Mouse (Mus musculus) MEL (cell line): ENCODE data around the gene Lrrc4c. TPM values are rescaled to one million over a fixed set of nuclear protein-coding genes. Genes with fewer than 3 reads are reported as not detected.

Source experiments
- DNase-seq: peaks from one replicate; pipeline ENCODE4 v3.0.0; 2011; ENCODE audit warnings: low read depth, low spot score
- H3K27ac ChIP-seq: 2 replicates; pipeline ENCODE4 v1.5.1; 2012; ENCODE audit warnings: low read depth, mild to moderate bottlenecking, control low read depth, low read length, moderate library complexity; ENCODE audit not compliant: control insufficient read depth
- H3K27me3 ChIP-seq, 2 experiments: fragments of 150-350 bp in 1 of 2; sonication (generic) in 1 of 2; 2 replicates each; pipeline ENCODE4 v1.6.1; 2012; ENCODE audit warnings: low read length in 2 of 2, mild to moderate bottlenecking in 2 of 2, improper control_type of control experiment in 1 of 2, moderate library complexity in 1 of 2; ENCODE audit not compliant: insufficient read depth in 2 of 2, control insufficient read depth in 1 of 2
- H3K36me3 ChIP-seq, 2 experiments: 2 replicates each; pipeline ENCODE4 v1.6.1; 2012 to 2014; ENCODE audit warnings: low read length in 2 of 2, improper control_type of control experiment in 1 of 2, inconsistent platforms in 1 of 2, mild to moderate bottlenecking in 1 of 2; ENCODE audit not compliant: insufficient read depth in 2 of 2, control insufficient read depth in 1 of 2
- H3K4me1 ChIP-seq, 2 experiments: fragments of 150-350 bp in 1 of 2; sonication (generic) in 1 of 2; 2 replicates each; pipeline ENCODE4 v1.6.1; 2012; ENCODE audit warnings: low read length in 2 of 2, improper control_type of control experiment in 1 of 2, mild to moderate bottlenecking in 1 of 2; ENCODE audit not compliant: insufficient read depth in 2 of 2, control insufficient read depth in 1 of 2
- H3K4me3 ChIP-seq, 2 experiments: fragments of 150-350 bp in 1 of 2; sonication (generic) in 1 of 2; 2 replicates each; pipeline ENCODE4 v1.5.1; 2012; ENCODE audit warnings: low read depth in 2 of 2, low read length in 2 of 2, mild to moderate bottlenecking in 2 of 2, moderate library complexity in 2 of 2, control low read depth in 1 of 2, improper control_type of control experiment in 1 of 2; ENCODE audit not compliant: control insufficient read depth in 1 of 2, insufficient read depth in 1 of 2
- H3K79me2 ChIP-seq: 2 replicates; pipeline ENCODE4 v1.6.1; 2012; ENCODE audit warnings: mild to moderate bottlenecking, low read length, moderate library complexity; ENCODE audit not compliant: control insufficient read depth, poor library complexity, insufficient read depth
- H3K9ac ChIP-seq: 2 replicates; pipeline ENCODE4 v1.6.1; 2012; ENCODE audit warnings: low read depth, mild to moderate bottlenecking, control low read depth, low read length, moderate library complexity; ENCODE audit not compliant: control insufficient read depth, poor library complexity, severe bottlenecking
- H3K9me3 ChIP-seq: fragments of 150-350 bp; sonication (generic); replicated peaks from 2 replicates; pipeline ENCODE4 v1.6.1; 2012; ENCODE audit warnings: mild to moderate bottlenecking, low read length, improper control_type of control experiment, moderate library complexity; ENCODE audit not compliant: insufficient read depth
- CHD1 ChIP-seq: IDR thresholded peaks from 2 replicates; pipeline ENCODE4 v1.6.1; 2012; ENCODE audit warnings: low read depth, mild to moderate bottlenecking, inconsistent platforms, low read length, improper control_type of control experiment
- CHD2 ChIP-seq: IDR thresholded peaks from 2 replicates; pipeline ENCODE4 v1.6.1; 2011; ENCODE audit warnings: low read length, improper control_type of control experiment
- ELF1 ChIP-seq: IDR thresholded peaks from 2 replicates; pipeline ENCODE4 v1.6.1; 2014; ENCODE audit warnings: low read depth, mild to moderate bottlenecking, inconsistent platforms, low read length, improper control_type of control experiment, moderate library complexity
- GABPA ChIP-seq: IDR thresholded peaks from 2 replicates; pipeline ENCODE4 v1.6.1; 2012; ENCODE audit warnings: low read depth, mild to moderate bottlenecking, inconsistent platforms, low read length, improper control_type of control experiment, moderate library complexity
- GATA1 ChIP-seq: IDR thresholded peaks from 2 replicates; pipeline ENCODE4 v1.6.1; 2011; ENCODE audit warnings: low read depth, low read length, improper control_type of control experiment
- HCFC1 ChIP-seq: IDR thresholded peaks from 2 replicates; pipeline ENCODE4 v1.6.1; 2012; ENCODE audit warnings: low read depth, mild to moderate bottlenecking, inconsistent platforms, low read length, improper control_type of control experiment, moderate library complexity
- KAT2A ChIP-seq: conservative IDR thresholded peaks from 2 replicates; pipeline ENCODE4 v1.6.1; 2012; ENCODE audit warnings: low read depth, low read length, improper control_type of control experiment, inconsistent platforms
- MEF2A ChIP-seq: IDR thresholded peaks from 2 replicates; pipeline ENCODE4 v1.6.1; 2014; ENCODE audit warnings: low read depth, mild to moderate bottlenecking, inconsistent platforms, low read length, improper control_type of control experiment; ENCODE audit not compliant: poor library complexity, insufficient replicate concordance, severe bottlenecking; ENCODE audit errors: extremely low read depth
- MXI1 ChIP-seq: IDR thresholded peaks from 2 replicates; pipeline ENCODE4 v1.6.1; 2011; ENCODE audit warnings: mild to moderate bottlenecking, low read depth, low read length, improper control_type of control experiment
- MYB ChIP-seq: IDR thresholded peaks from 2 replicates; pipeline ENCODE4 v1.6.1; 2011; ENCODE audit warnings: mild to moderate bottlenecking, low read depth, low read length, improper control_type of control experiment
- MYC ChIP-seq: IDR thresholded peaks from 2 replicates; pipeline ENCODE4 v1.6.1; 2011; ENCODE audit warnings: low read depth, mild to moderate bottlenecking, low read length, improper control_type of control experiment, moderate library complexity
- POLR2A ChIP-seq, 2 experiments: IDR thresholded peaks; 2 replicates each; pipeline ENCODE4 v1.6.1; 2011 to 2012; ENCODE audit warnings: low read length in 2 of 2, mild to moderate bottlenecking in 2 of 2, control low read depth in 1 of 2, improper control_type of control experiment in 1 of 2, low read depth in 1 of 2, moderate library complexity in 1 of 2; ENCODE audit not compliant: control insufficient read depth in 1 of 2, insufficient read depth in 1 of 2, poor library complexity in 1 of 2
- POLR2AphosphoS2 ChIP-seq: IDR thresholded peaks from 2 replicates; pipeline ENCODE4 v1.6.1; 2011; ENCODE audit warnings: low read length, improper control_type of control experiment
- POLR2AphosphoS5 ChIP-seq: IDR thresholded peaks from 2 replicates; pipeline ENCODE4 v1.6.1; 2012; ENCODE audit warnings: low read depth, borderline replicate concordance, mild to moderate bottlenecking, inconsistent platforms, low read length, moderate library complexity, mixed read lengths
- RAD21 ChIP-seq: IDR thresholded peaks from 2 replicates; pipeline ENCODE4 v1.6.1; 2011; ENCODE audit warnings: mild to moderate bottlenecking, low read depth, low read length, improper control_type of control experiment
- TCF12 ChIP-seq: IDR thresholded peaks from 2 replicates; pipeline ENCODE4 v1.6.1; 2014; ENCODE audit warnings: low read depth, mild to moderate bottlenecking, inconsistent platforms, low read length, improper control_type of control experiment, moderate library complexity
- UBTF ChIP-seq: IDR thresholded peaks from 2 replicates; pipeline ENCODE4 v1.6.1; 2012; ENCODE audit warnings: low read depth, mild to moderate bottlenecking, inconsistent platforms, low read length, improper control_type of control experiment, moderate library complexity, borderline replicate concordance; ENCODE audit not compliant: insufficient read depth
- USF1 ChIP-seq: IDR thresholded peaks from 2 replicates; pipeline ENCODE4 v1.6.1; 2014; ENCODE audit warnings: low read depth, mild to moderate bottlenecking, inconsistent platforms, low read length, improper control_type of control experiment, moderate library complexity
- USF2 ChIP-seq, 2 experiments: IDR thresholded peaks; 2 replicates each; pipeline ENCODE4 v1.6.1; 2011 to 2012; ENCODE audit warnings: improper control_type of control experiment in 2 of 2, low read length in 2 of 2, borderline replicate concordance in 1 of 2, inconsistent platforms in 1 of 2, low read depth in 1 of 2, mild to moderate bottlenecking in 1 of 2; ENCODE audit not compliant: insufficient read depth in 1 of 2
- ZC3H11A ChIP-seq: IDR thresholded peaks from 2 replicates; pipeline ENCODE4 v1.6.1; 2012; ENCODE audit warnings: low read depth, mild to moderate bottlenecking, inconsistent platforms, low read length, improper control_type of control experiment
- ZKSCAN1 ChIP-seq: IDR thresholded peaks from 2 replicates; pipeline ENCODE4 v1.6.1; 2012; ENCODE audit warnings: low read depth, mild to moderate bottlenecking, inconsistent platforms, low read length, improper control_type of control experiment, moderate library complexity
- ZNF384 ChIP-seq: IDR thresholded peaks from 2 replicates; pipeline ENCODE4 v1.6.1; 2012; ENCODE audit warnings: low read depth, mild to moderate bottlenecking, inconsistent platforms, low read length, improper control_type of control experiment
- polyA plus RNA-seq, 2 experiments: library from polyadenylated mRNA; stranded (reverse) in 1 of 2; unstranded in 1 of 2; fragments of >175 nt in 1 of 2; fragments of >200 nt in 1 of 2; gene quantifications; 2 replicates each; pipeline versions ENCODE4 v1.2.1 to v1.2.4; 2012; ENCODE audit warnings: low replicate concordance in 2 of 2, low read depth in 1 of 2; ENCODE audit not compliant: insufficient read length in 2 of 2, insufficient read depth in 1 of 2, missing spikeins in 1 of 2
- total RNA-seq: library from RNA; depleted of rRNA; stranded (reverse); fragments of 300-350 nt; gene quantifications from 2 replicates; pipeline ENCODE4 v1.2.3, GENCODE M21; 2012

Gene Lrrc4c
- total and polyA plus RNA-seq, 3 experiments: not detected

GRCm38 (mm10) chr2:97232966-97233365, 915.0 kb downstream of the Lrrc4c start:
- H3K36me3 ChIP-seq: no peaks in the 10 kb centered on the region
- no peak overlapping the region for H3K27ac ChIP-seq
- H3K9ac ChIP-seq: no peak overlapping the region
- H3K79me2 ChIP-seq: no peaks in the 10 kb centered on the region
- H3K4me3 ChIP-seq: no peak overlapping the region
- TF ChIP-seq ELF1: no peak
- no peak for TF ChIP-seq CHD2
- TF ChIP-seq POLR2AphosphoS5: no peak
- TF ChIP-seq UBTF: no peak
- no peak for TF ChIP-seq KAT2A
- no peak for TF ChIP-seq MXI1
- TF ChIP-seq CHD1: no peak
- no peak for TF ChIP-seq ZNF384
- DNase-seq: no peak
- H3K27me3 ChIP-seq: no peaks in the 10 kb centered on the region
- no peaks in the 10 kb centered on the region for H3K9me3 ChIP-seq
- no peaks in the 10 kb centered on the region for H3K4me1 ChIP-seq

- Histone ChIP-seq H3K79me2 (no peaks in the 10 kb centered on the region), H3K9me3 (no peaks in the 10 kb centered on the region), H3K27ac (no peak overlapping the region), H3K27me3 (no peaks in the 10 kb centered on the region), H3K4me1 (no peaks in the 10 kb centered on the region), H3K36me3 (no peaks in the 10 kb centered on the region), H3K4me3 (no peak overlapping the region), H3K9ac (no peak overlapping the region)
- TF ChIP-seq MEF2A (no peak), POLR2AphosphoS2 (no peak), GATA1 (no peak), MYC (no peak), USF2 (IDR thresholded peaks at IDR 0.05; ENCODE audit: borderline replicate concordance in 1 of 2, insufficient read depth in 1 of 2, low read depth in 1 of 2, low read length in 2 of 2) (no peak), ZNF384 (no peak), ZKSCAN1 (no peak), ZC3H11A (no peak), UBTF (no peak), USF1 (no peak), MYB (no peak), RAD21 (no peak), TCF12 (no peak), POLR2A (IDR thresholded peaks at IDR 0.05; ENCODE audit: control insufficient read depth in 1 of 2, insufficient read depth in 1 of 2, low read depth in 1 of 2, low read length in 2 of 2, poor library complexity in 1 of 2) (no peak), HCFC1 (no peak), GABPA (no peak)
- no peak for DNase-seq
Observed at GRCm38 (mm10) chr2:97234074-97234473, 916.1 kb downstream of the Lrrc4c start.
